Mouse (Mus musculus): ENCODE measurements at regions not wholly inside any gene's neighbourhood (a gene's known extent, or its start where the extent isn't known, plus 50 kb on each side); places are given as distances from the start of the nearest gene placed in this dataset.
A peak's percentile ranks its signal among the peaks of the same experiment; 100 is the strongest.

DNA sequence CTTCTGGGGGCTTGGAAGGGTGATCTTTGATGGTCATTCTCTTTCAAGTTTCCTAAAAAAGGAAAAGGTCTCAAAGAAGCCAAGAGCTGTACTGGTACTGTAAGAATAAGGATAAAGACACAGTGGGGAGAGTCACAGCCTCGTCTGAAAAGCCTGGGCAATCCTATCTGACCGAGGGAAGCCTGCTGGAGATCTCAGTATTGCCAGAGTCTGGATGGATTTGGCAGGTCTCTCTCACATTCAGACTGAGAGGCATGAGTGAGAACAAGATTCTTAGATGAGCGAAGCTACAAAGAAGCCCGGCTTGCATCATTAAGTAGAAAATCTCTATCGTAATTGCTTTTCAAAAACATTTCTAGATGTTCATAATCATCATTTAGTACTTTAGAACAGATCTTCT is 590.4 kb upstream of the Atp2b1 start:
- Histone ChIP-seq H3K9me3 (no peaks in the 10 kb centered on the region), H3K4me2 (no peak overlapping the region), H3K36me3 (no peaks in the 10 kb centered on the region), H3K27ac (no peak overlapping the region), H3K4me1 (no peaks in the 10 kb centered on the region), H3K4me3 (no peak overlapping the region), H3K27me3 (no peaks in the 10 kb centered on the region), H3K9ac (no peak overlapping the region)
- ATAC-seq (ENCODE audit: borderline replicate concordance, extremely low read depth, low FRiP score, low TSS enrichment), result no peak
- WGBS, result 84% methylated on average over 5 of the region's 5 CpGs

- Histone ChIP-seq H3K9me3 (no peaks in the 10 kb centered on the region), H3K27me3 (no peaks in the 10 kb centered on the region), H3K4me1 (no peaks in the 10 kb centered on the region), H3K36me3 (no peaks in the 10 kb centered on the region), H3K27ac (no peak overlapping the region), H3K4me3 (no peak overlapping the region), H3K4me2 (no peak overlapping the region), H3K9ac (no peak overlapping the region)
- ATAC-seq (ENCODE audit: borderline replicate concordance, extremely low read depth, low FRiP score, low TSS enrichment), result no peak
Measured at GRCm38 (mm10) chr10:98324591-98324990, 589.6 kb upstream of the Atp2b1 start.

GRCm38 (mm10) chr10:98325720-98326119 is 588.5 kb upstream of the Atp2b1 start:
- no peak overlapping the region for H3K4me2 ChIP-seq
- no peak overlapping the region for H3K4me3 ChIP-seq
- H3K9ac ChIP-seq, result no peak overlapping the region
- H3K27ac ChIP-seq, result no peak overlapping the region
- H3K36me3 ChIP-seq, result no peaks in the 10 kb centered on the region
- H3K4me1 ChIP-seq, result no peaks in the 10 kb centered on the region
- ATAC-seq (ENCODE audit: borderline replicate concordance, extremely low read depth, low FRiP score, low TSS enrichment), result no peak
- no peaks in the 10 kb centered on the region for H3K9me3 ChIP-seq
- WGBS, result 55% methylated on average over 5 of the region's 5 CpGs
- H3K27me3 ChIP-seq, result no peaks in the 10 kb centered on the region

DNA sequence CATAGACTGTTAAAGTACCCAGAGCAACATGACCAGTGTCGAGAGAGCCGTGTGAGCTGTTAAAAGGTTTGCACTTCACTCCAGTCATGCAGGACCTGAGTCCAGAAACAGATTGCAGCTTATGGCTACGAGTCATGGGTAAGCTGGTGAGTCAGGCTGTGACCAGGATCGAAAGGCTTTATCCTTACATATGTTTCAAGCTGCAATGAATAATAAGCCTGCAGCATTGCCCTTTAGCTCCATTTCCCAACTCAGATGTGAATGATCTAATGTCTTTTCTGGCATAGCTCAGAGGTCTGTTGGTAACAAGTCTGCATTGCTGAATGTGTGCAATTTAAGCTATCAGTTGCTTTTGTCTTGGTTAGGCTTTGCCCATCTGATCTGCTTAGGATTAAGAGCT is 581.5 kb upstream of the Atp2b1 start:
- Histone ChIP-seq H3K27me3 (no peaks in the 10 kb centered on the region), H3K36me3 (no peaks in the 10 kb centered on the region), H3K4me1 (no peaks in the 10 kb centered on the region), H3K4me2 (no peak overlapping the region), H3K9me3 (no peaks in the 10 kb centered on the region), H3K4me3 (no peak overlapping the region), H3K27ac (no peak overlapping the region), H3K9ac (no peak overlapping the region)
- 63% methylated on average over 4 of the region's 4 CpGs for WGBS
- no peak for ATAC-seq (ENCODE audit: borderline replicate concordance, extremely low read depth, low FRiP score, low TSS enrichment)

GRCm38 (mm10) chr10:98333411-98334067 is 580.7 kb upstream of the Atp2b1 start:
- Histone ChIP-seq H3K36me3 (no peaks in the 10 kb centered on the region), H3K9ac (no peak overlapping the region), H3K4me2 (no peak overlapping the region), H3K9me3 (no peaks in the 10 kb centered on the region), H3K4me1 (no peaks in the 10 kb centered on the region), H3K27ac (no peak overlapping the region), H3K27me3 (no peaks in the 10 kb centered on the region), H3K4me3 (no peak overlapping the region)
- 63% methylated on average over 6 of the region's 6 CpGs for WGBS
- no peak for ATAC-seq (ENCODE audit: borderline replicate concordance, extremely low read depth, low FRiP score, low TSS enrichment)

GRCm38 (mm10) chr10:98343827-98344226 is 570.4 kb upstream of the Atp2b1 start:
- Histone ChIP-seq H3K4me2 (no peak overlapping the region), H3K4me1 (no peaks in the 10 kb centered on the region), H3K9me3 (no peaks in the 10 kb centered on the region), H3K27me3 (no peaks in the 10 kb centered on the region), H3K9ac (no peak overlapping the region), H3K27ac (no peak overlapping the region), H3K4me3 (no peak overlapping the region), H3K36me3 (no peaks in the 10 kb centered on the region)
- ATAC-seq (ENCODE audit: borderline replicate concordance, extremely low read depth, low FRiP score, low TSS enrichment), result no peak
- 74% methylated on average over 5 of the region's 5 CpGs for WGBS

DNA sequence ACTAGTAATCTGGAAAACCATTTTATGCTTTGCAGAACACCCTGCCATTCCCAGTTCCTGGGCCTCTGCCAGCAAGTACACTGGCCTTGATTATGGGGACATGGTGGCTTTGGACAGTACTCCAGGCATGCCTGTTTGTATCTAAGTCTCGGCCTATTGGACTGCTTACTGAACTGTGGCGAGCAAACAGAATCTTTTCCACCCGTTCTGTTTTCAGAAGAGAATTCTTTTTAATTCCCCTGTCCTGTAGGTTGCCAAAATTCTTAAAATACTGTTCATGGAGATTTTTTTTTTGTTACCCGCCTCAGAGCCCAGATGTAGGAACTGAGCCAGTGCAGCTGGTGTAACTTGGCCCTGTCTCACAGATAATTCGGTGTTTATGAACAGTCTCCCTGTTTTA is 564.7 kb upstream of the Atp2b1 start:
- no peak overlapping the region for H3K4me3 ChIP-seq
- H3K9ac ChIP-seq, result no peak overlapping the region
- no peaks in the 10 kb centered on the region for H3K9me3 ChIP-seq
- H3K27me3 ChIP-seq, result no peaks in the 10 kb centered on the region
- peaks cover 18% of the 10 kb centered on the region for H3K4me1 ChIP-seq
- peak; percentile 84 for ATAC-seq (ENCODE audit: borderline replicate concordance, extremely low read depth, low FRiP score, low TSS enrichment)
- H3K36me3 ChIP-seq, result no peaks in the 10 kb centered on the region
- H3K4me2 ChIP-seq, result no peak overlapping the region
- 32% methylated on average over 5 of the region's 5 CpGs for WGBS
- H3K27ac ChIP-seq, result peak overlapping the region; percentile 69

GRCm38 (mm10) chr10:98350318-98350926 is 563.8 kb upstream of the Atp2b1 start:
- no peaks in the 10 kb centered on the region for H3K36me3 ChIP-seq
- no peaks in the 10 kb centered on the region for H3K9me3 ChIP-seq
- H3K27ac ChIP-seq, result no peak overlapping the region
- no peak overlapping the region for H3K9ac ChIP-seq
- H3K4me3 ChIP-seq, result no peak overlapping the region
- peaks cover 18% of the 10 kb centered on the region for H3K4me1 ChIP-seq
- H3K27me3 ChIP-seq, result no peaks in the 10 kb centered on the region
- no peak for ATAC-seq (ENCODE audit: borderline replicate concordance, extremely low read depth, low FRiP score, low TSS enrichment)
- H3K4me2 ChIP-seq, result no peak overlapping the region
- 85% methylated on average over 6 of the region's 6 CpGs for WGBS

GRCm38 (mm10) chr10:98352061-98352460 is 562.1 kb upstream of the Atp2b1 start:
- Histone ChIP-seq H3K27ac (peak overlapping the region; percentile 44; the same call in 1 of the 2 replicates), H3K27me3 (no peaks in the 10 kb centered on the region), H3K4me3 (no peak overlapping the region), H3K4me2 (no peak overlapping the region), H3K9me3 (no peaks in the 10 kb centered on the region), H3K36me3 (no peaks in the 10 kb centered on the region), H3K9ac (no peak overlapping the region), H3K4me1 (peaks cover 18% of the 10 kb centered on the region)
- 38% methylated on average over 2 of the region's 2 CpGs for WGBS
- peak; percentile 69; the same call in 1 of the 2 replicates for ATAC-seq (ENCODE audit: borderline replicate concordance, extremely low read depth, low FRiP score, low TSS enrichment)

GRCm38 (mm10) chr10:98354486-98354885 is 559.7 kb upstream of the Atp2b1 start:
- Histone ChIP-seq H3K4me1 (peaks cover 14% of the 10 kb centered on the region), H3K27me3 (no peaks in the 10 kb centered on the region), H3K36me3 (no peaks in the 10 kb centered on the region), H3K4me2 (no peak overlapping the region), H3K9ac (no peak overlapping the region), H3K9me3 (no peaks in the 10 kb centered on the region), H3K4me3 (no peak overlapping the region), H3K27ac (no peak overlapping the region)
- no peak for ATAC-seq (ENCODE audit: borderline replicate concordance, extremely low read depth, low FRiP score, low TSS enrichment)
- 95% methylated on average over 2 of the region's 2 CpGs for WGBS

DNA sequence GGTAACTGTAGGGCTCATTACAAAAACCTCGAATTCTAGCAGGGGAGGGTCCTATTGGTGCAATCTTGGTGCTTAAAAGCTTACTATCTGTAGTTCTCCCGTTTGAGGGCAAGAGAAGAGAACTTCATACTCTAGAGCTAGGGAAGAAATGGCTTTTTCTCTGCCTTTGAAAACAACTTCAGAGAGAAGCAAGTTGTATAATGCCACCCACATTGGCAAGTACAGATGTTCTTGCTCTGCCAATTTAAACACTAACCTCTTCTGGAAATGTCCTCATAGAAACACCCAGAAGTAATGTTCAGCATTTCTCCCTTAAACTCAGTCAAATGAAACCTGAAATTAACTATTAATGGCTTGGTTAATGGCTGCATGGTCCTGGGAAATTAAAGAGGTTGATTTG is 549.6 kb upstream of the Atp2b1 start:
- H3K4me2 ChIP-seq, result no peak overlapping the region
- H3K4me3 ChIP-seq, result no peak overlapping the region
- H3K4me1 ChIP-seq, result no peaks in the 10 kb centered on the region
- H3K27me3 ChIP-seq, result no peaks in the 10 kb centered on the region
- H3K36me3 ChIP-seq, result no peaks in the 10 kb centered on the region
- no peaks in the 10 kb centered on the region for H3K9me3 ChIP-seq
- ATAC-seq (ENCODE audit: borderline replicate concordance, extremely low read depth, low FRiP score, low TSS enrichment), result no peak
- 57% methylated on average over 2 of the region's 2 CpGs for WGBS
- H3K9ac ChIP-seq, result no peak overlapping the region
- no peak overlapping the region for H3K27ac ChIP-seq

DNA sequence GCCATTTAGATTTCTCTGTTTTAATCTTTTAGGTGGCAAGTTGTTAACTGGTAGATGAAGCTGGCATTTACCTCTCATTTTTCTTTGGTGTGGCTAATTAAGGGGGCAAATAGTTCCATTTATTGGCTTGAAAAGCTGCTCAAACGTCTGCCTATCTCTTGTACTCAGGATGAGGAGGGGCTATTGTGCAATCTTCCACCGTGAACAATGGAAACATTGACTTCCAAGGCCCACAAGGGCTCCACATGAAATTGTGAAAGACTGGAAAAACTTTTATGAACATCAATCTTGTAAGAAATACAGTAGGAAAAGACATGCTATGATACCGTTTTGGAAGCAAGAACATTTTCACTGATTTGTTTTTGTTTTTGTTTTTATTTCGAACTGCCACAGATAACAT is 541.6 kb upstream of the Atp2b1 start:
- Histone ChIP-seq H3K4me1 (no peaks in the 10 kb centered on the region), H3K9ac (no peak overlapping the region), H3K4me2 (no peak overlapping the region), H3K4me3 (no peak overlapping the region), H3K36me3 (no peaks in the 10 kb centered on the region), H3K27ac (no peak overlapping the region), H3K27me3 (no peaks in the 10 kb centered on the region), H3K9me3 (no peaks in the 10 kb centered on the region)
- 56% methylated on average over 4 of the region's 4 CpGs for WGBS
- ATAC-seq (ENCODE audit: borderline replicate concordance, extremely low read depth, low FRiP score, low TSS enrichment), result no peak

GRCm38 (mm10) chr10:98373314-98373713 is 540.9 kb upstream of the Atp2b1 start:
- H3K9me3 ChIP-seq, result no peaks in the 10 kb centered on the region
- H3K36me3 ChIP-seq, result no peaks in the 10 kb centered on the region
- H3K27me3 ChIP-seq, result no peaks in the 10 kb centered on the region
- no peak overlapping the region for H3K4me3 ChIP-seq
- no peak overlapping the region for H3K9ac ChIP-seq
- ATAC-seq (ENCODE audit: borderline replicate concordance, extremely low read depth, low FRiP score, low TSS enrichment), result no peak
- H3K4me1 ChIP-seq, result no peaks in the 10 kb centered on the region
- 80% methylated on average over 3 of the region's 3 CpGs for WGBS
- H3K27ac ChIP-seq, result no peak overlapping the region
- H3K4me2 ChIP-seq, result no peak overlapping the region

All from lung, embryonic 15.5 days (tissue).